Mouse (Mus musculus): ENCODE data around the gene Dnajc16.
A peak's percentile ranks its signal among the peaks of the same experiment; 100 is the strongest.

Dnajc16 gene

DNA sequence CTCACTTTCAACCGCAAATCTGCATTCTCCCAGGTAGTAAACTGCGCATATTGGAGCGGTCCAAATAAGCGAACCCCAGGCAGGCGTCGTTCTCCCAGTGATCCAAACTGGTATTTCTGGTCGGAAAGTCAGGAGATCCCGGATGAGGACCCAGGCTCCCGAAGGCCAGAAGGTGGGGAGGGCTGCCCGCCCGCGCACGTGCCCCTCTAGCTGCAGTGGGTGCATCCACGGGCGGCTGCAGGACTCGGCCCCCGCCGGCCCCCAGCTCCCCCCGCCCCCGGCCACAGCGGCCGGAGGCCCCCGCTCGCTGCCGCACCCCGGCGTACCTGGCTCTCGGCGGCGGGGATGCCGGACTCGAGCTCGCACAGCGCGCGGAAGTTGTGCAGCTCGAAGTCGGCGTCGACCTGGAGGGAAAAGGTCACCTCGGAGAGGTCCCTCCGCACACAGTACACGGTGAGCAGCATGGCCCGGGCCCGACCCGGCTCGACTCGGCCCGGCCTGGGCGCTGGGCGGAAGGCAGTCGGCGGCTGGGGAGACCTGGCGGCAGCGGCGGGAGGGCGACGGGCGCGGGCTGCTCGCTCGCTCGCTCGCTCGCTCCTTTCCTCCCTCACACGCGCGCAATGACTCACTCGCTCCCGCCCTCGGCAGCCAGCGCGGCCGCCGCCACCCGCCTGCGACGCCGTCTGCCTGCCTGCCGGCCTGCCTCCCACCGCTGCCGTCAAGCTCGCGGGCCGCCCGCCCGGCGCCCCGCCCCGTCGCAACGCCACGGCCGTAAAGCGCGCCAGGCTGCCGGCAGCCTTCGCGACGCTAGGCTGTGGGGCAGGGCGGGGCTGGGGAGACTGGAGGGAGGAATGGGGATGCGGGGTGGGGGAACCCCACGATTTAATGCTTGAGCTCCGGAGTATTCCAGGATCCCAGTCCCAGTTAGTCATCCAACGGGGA, 67.7 kb downstream of the Dnajc16 start, which contains the start of gene Ddi2:
Gene Ddi2 (minus strand): TSS at position 689 of the 942 bp plus-strand sequence.
- DNase-seq: peak; percentile 91

DNA sequence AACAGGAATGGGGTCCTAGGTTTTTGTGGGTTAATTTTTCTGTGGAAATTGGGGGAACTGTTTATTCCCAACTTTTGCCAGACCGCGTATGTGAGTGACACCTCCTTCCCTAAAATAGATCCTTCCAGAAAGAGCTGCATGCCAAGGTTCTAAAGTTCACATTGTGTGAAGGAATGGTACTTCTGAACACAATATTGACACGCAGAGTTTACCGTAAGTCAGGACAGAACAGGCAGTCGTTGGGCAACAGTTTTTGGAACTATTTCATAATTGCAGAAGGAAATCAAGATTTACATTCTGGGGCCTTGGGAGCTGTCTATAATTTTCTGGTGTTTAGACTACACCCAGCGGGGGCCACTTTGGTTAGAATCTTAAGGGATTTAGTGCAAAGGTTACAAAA, 68.8 kb downstream of the Dnajc16 start:
- DNase-seq: peak; percentile 30

DNA sequence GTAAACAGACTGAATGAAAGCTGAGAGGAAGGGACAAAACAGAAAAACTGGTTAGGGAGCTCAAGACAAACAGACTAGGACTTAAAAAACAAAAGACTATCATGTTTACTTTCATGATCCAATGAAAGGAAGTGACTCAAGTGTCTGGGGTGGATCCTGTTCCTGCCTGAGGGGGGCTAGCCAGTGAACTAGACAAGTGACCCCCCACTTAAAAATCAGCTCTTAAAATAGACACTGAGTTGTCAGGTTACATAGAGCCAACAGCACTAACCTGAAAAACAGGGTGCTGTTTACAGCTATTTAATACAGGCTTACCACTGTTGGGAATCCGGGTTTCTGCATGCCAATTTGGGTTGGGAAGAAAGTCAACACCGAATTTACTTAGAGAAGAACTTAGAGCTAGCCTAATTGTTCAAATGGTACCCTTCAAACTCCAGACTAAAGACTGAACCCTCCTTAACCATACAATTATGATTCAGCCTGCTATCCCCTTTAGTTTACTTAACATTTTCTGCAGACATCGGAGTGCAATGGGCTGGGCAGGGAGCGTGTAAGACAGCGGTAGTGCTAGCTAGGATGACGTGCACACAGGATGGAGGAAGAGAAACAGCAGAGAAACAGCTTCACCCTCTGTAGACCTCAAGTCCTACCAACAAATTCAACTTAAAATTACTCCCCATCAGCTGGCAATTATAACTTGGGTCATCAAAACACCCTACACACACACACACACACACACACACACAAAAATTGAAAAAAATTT, 69.8 kb downstream of the Dnajc16 start:
- DNase-seq: peak; percentile 30

DNA sequence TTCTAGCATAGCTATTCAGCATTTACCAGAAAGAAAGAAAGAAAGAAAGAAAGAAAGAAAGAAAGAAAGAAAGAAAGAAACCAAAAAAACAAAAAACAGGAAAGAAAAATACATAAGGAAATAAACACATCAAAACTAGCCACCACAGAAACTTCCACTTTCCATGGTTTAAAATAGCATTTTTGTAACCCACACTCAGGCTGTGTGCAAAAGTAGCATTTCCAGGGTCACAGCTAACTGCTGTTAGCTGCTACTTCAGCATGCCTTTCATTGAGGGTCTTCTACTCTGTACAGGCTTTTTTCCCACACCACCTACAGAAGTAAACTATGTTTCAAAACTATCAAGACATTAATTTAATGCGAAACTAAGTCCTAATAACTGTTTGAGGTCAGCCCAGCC, 71.4 kb downstream of the Dnajc16 start:
- no peak for DNase-seq

DNA sequence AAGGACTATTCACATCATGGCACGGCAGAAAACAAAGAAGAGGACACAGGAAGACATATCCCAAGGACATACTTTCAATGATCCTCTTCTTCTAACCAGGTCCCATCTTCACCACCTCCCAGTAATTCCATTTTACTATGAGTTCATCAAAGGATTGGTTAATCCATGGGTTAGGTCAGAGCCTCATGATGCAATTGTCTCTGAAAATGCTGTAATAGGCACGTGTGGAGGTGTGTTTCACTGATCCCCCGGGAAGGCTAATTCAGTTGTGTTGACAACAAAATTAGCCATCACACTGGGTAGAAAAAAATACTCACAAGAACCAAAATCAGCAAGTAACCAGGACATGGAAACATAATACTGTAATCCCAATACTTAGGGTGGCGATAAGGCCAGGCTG, 73.1 kb downstream of the Dnajc16 start:
- no peak for DNase-seq

DNA sequence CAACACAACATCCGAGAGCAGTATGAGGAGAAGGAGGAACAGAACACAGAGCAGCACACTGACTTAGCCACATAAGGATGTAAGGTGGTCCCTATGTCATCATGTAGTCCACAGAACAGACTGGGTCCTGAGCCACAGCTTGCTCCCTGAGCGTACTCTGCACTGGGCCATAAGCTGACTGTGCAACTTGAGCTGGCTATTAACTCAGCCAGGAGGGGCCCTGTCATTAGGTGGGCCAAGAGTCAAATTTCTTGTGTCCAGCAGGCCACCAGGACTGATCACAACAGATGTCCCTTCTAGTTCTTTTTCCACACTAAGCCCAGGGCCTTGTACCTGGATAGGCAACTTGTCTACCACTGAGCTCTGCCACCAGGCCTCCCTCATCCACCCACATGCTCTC, 75.7 kb downstream of the Dnajc16 start:
- DNase-seq: no peak

DNA sequence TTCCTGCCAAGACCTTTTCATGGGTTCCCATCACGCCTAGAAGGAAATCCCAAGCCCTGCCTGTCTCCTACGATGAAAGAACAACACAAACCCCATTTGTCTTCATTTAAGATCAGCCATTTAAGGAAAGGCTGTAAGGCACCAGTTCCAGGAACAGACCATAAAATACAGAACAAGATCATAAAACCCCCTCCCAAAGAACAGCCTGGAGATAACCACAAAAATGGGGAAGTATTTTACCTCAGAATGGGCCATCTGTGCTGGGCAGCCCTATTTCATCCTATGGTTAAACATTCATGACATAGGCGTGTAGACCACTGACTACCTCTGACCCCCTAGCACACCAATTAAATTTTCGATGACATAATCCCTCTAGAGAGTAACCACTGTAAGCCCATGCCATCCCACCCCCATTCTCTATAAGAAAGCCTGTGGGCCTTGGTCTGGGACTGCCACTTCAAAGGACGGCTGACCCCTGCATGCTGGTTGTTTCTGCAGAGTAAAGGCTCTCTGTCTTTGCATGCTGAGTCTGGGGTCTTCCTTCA, 77.1 kb downstream of the Dnajc16 start:
- DNase-seq: no peak

DNA sequence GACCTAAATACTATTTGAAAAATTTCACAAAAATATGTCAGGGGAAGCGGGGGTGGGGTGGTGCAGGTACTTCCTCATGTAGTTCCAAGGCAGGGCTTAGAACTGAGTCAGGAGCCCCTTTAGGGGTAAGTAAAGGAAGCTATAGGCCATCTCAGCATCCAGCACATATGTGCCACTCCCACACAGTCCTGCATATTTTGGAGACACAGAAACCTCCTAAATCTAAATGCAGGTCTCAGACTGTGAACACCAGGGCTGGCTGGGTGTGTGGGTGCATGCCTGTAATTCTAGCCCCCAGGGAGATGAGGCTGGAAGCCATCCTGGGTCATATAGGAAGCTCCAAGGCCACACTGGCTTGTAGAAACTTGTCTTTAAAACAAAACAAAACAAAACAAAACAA, 79.5 kb downstream of the Dnajc16 start:
- no peak for DNase-seq

Data from lung, postnatal 14 days (tissue).